23 mouse cellular contexts compared by ENCODE assay signal in the genomic region with DNA sequence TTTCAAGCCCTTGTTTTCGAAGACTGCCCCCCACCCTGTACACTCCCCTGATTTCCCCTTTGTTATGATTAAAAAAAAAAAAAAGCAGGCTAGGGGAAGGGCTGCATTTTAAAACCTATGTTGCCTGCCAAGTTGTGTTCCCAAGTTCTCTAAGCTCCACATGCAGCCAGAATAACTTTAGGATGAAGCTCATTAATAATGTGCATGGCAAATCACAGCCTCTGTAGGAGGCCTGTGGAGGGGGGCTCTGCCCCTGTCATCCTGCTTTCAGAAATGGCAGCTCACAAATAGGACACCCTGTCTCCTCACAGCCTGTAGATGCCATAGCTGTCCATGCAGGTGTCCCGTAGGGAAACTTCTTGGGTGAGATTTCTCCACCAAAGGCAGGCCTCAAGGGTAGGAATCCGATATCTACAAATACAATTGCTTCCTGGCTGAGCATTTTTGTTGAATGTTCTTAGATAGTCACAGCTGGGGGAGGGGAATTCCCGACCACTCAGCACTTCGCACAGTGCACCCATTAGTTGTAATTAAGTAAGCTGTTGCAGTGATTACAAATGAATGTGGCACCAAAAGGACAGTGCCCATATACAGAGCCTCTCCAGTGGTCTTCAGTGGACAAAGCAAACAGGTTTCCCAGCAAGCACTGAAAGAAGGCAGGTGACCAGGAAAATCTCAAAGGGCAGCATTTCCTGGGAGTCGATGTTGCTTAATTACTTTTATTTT.
A peak's percentile ranks its signal among the peaks of the same experiment; 100 is the strongest.
DNase-seq lines count a peak whose midpoint lies in the region; ATAC-seq lines count a peak whose summit lies in the region.
"Had no signal": no experiment of that assay in that cellular context is flagged by ENCODE, and none has a peak within 500 bp of the region (broad histone marks: within the 10 kb centered on the region; RNA-seq: fewer than 3 reads in every experiment).

No protein-coding gene starts in this region.

- no peaks in the 10 kb centered on the region for H3K4me1 ChIP-seq in neural tube, embryonic 14.5 days (ENCODE audit: control insufficient read depth, insufficient read depth, low read length)
- 0 out of 2 replicates have a peak, but pooled peaks cover 9% of the 10 kb centered on the region for H3K4me1 ChIP-seq in neural tube, embryonic 15.5 days
- peaks cover 10% of the 10 kb centered on the region for H3K4me1 ChIP-seq in hindbrain, embryonic 12.5 days
- peaks cover 12% of the 10 kb centered on the region; the same call in 1 of the 2 replicates for H3K4me1 ChIP-seq in midbrain, embryonic 14.5 days (ENCODE audit: control insufficient read depth, insufficient read depth, low read length)
- H3K4me1 ChIP-seq: heart, embryonic 13.5 days; liver, embryonic 13.5 days had no signal

- peak; percentile 24; the same call in 1 of the 2 replicates for ATAC-seq in neural tube, embryonic 14.5 days (ENCODE audit: low read depth)
- ATAC-seq in neural tube, embryonic 15.5 days (ENCODE audit: low FRiP score), result no peak
- peak; percentile 74 for ATAC-seq in hindbrain, embryonic 12.5 days (ENCODE audit: low FRiP score)
- peak; percentile 87 for ATAC-seq in midbrain, embryonic 14.5 days (ENCODE audit: low FRiP score, low TSS enrichment)
- no peak for ATAC-seq in granulocyte monocyte progenitor cell, adult 5-6 weeks (replicated peaks; ENCODE audit: poor library complexity, severe bottlenecking)
- ATAC-seq: activated CD4-positive, CD25-positive, alpha-beta regulatory T cell, adult 4 months; intestine, postnatal 0 days; Patski had no signal

- no peak overlapping the region for H3K4me3 ChIP-seq in neural tube, embryonic 14.5 days (ENCODE audit: low read depth, low read length)
- H3K4me3 ChIP-seq in neural tube, embryonic 15.5 days (replicated peaks), result no peak overlapping the region
- H3K4me3 ChIP-seq in hindbrain, embryonic 12.5 days, result no peak overlapping the region
- H3K4me3 ChIP-seq in midbrain, embryonic 14.5 days (replicated peaks; ENCODE audit: low read depth, low read length), result no peak overlapping the region
- H3K4me3 ChIP-seq: heart, embryonic 13.5 days; layer of hippocampus, adult 2 months; left cerebral cortex, adult 2 months; liver, embryonic 13.5 days; lung, embryonic 15.5 days had no signal

- peak; percentile 62 for DNase-seq in midbrain, embryonic 14.5 days
- no peak for DNase-seq in spleen, postnatal 36 days (ENCODE audit: low spot score in 2 of 2)
- DNase-seq in layer of hippocampus, postnatal 14 days (ENCODE audit: low spot score in 2 of 2), result no peak
- DNase-seq: adrenal gland, postnatal 36 days; cerebellum, adult 8-10 months; gastrocnemius, postnatal 36 days; heart, postnatal 4 days; liver, embryonic 13.5 days; right cerebral cortex, adult 18-20 months; thymus, adult 18-20 months had no signal

- no peaks in the 10 kb centered on the region for H3K9me3 ChIP-seq in neural tube, embryonic 14.5 days (ENCODE audit: control insufficient read depth, low read length)
- H3K9me3 ChIP-seq in neural tube, embryonic 15.5 days (replicated peaks), result no peaks in the 10 kb centered on the region
- no peaks in the 10 kb centered on the region for H3K9me3 ChIP-seq in hindbrain, embryonic 12.5 days (replicated peaks)
- no peaks in the 10 kb centered on the region for H3K9me3 ChIP-seq in midbrain, embryonic 14.5 days (ENCODE audit: control insufficient read depth, low read length)
- H3K9me3 ChIP-seq: heart, embryonic 13.5 days; liver, embryonic 13.5 days; lung, embryonic 15.5 days had no signal

- no peak overlapping the region for H3K27ac ChIP-seq in neural tube, embryonic 14.5 days (ENCODE audit: low read depth, low read length)
- no peak overlapping the region for H3K27ac ChIP-seq in neural tube, embryonic 15.5 days (replicated peaks)
- no peak overlapping the region for H3K27ac ChIP-seq in hindbrain, embryonic 12.5 days
- H3K27ac ChIP-seq in midbrain, embryonic 14.5 days (replicated peaks; ENCODE audit: low read depth, low read length), result no peak overlapping the region
- H3K27ac ChIP-seq: heart, embryonic 13.5 days; kidney, postnatal 0 days; layer of hippocampus, adult 2 months; left cerebral cortex, adult 2 months; liver, embryonic 13.5 days; lung, embryonic 15.5 days; macrophage had no signal

- no peaks in the 10 kb centered on the region for H3K36me3 ChIP-seq in neural tube, embryonic 14.5 days (ENCODE audit: control insufficient read depth, insufficient read depth, low read length)
- no peaks in the 10 kb centered on the region for H3K36me3 ChIP-seq in neural tube, embryonic 15.5 days
- no peaks in the 10 kb centered on the region for H3K36me3 ChIP-seq in hindbrain, embryonic 12.5 days
- no peaks in the 10 kb centered on the region for H3K36me3 ChIP-seq in midbrain, embryonic 14.5 days (ENCODE audit: control insufficient read depth, insufficient read depth, low read length)
- H3K36me3 ChIP-seq: heart, embryonic 13.5 days; liver, embryonic 13.5 days; lung, embryonic 15.5 days had no signal

- H3K9ac ChIP-seq in neural tube, embryonic 14.5 days (replicated peaks; ENCODE audit: low read depth, low read length), result no peak overlapping the region
- H3K9ac ChIP-seq in neural tube, embryonic 15.5 days (replicated peaks), result no peak overlapping the region
- no peak overlapping the region for H3K9ac ChIP-seq in hindbrain, embryonic 12.5 days
- H3K9ac ChIP-seq in midbrain, embryonic 14.5 days (replicated peaks; ENCODE audit: low read length), result no peak overlapping the region
- H3K9ac ChIP-seq: heart, embryonic 13.5 days; liver, embryonic 13.5 days; lung, embryonic 15.5 days had no signal

- no peaks in the 10 kb centered on the region for H3K27me3 ChIP-seq in neural tube, embryonic 14.5 days (ENCODE audit: control insufficient read depth, insufficient read depth, low read length)
- H3K27me3 ChIP-seq in neural tube, embryonic 15.5 days (replicated peaks), result no peaks in the 10 kb centered on the region
- no peaks in the 10 kb centered on the region for H3K27me3 ChIP-seq in hindbrain, embryonic 12.5 days
- H3K27me3 ChIP-seq in midbrain, embryonic 14.5 days (ENCODE audit: control insufficient read depth, insufficient read depth, low read length), result no peaks in the 10 kb centered on the region
- H3K27me3 ChIP-seq: heart, embryonic 13.5 days; liver, embryonic 13.5 days; lung, embryonic 15.5 days had no signal

- WGBS in neural tube, embryonic 14.5 days, result 52% methylated on average over 6 of the region's 6 CpGs
- 52% methylated on average over 6 of the region's 6 CpGs for WGBS in neural tube, embryonic 15.5 days
- 44% methylated on average over 6 of the region's 6 CpGs for WGBS in hindbrain, embryonic 12.5 days
- 29% methylated on average over 6 of the region's 6 CpGs for WGBS in midbrain, embryonic 14.5 days

- no peak overlapping the region for H3K4me2 ChIP-seq in neural tube, embryonic 14.5 days (ENCODE audit: low read depth, low read length)
- H3K4me2 ChIP-seq in neural tube, embryonic 15.5 days, result no peak overlapping the region
- no peak overlapping the region for H3K4me2 ChIP-seq in hindbrain, embryonic 12.5 days (replicated peaks)
- H3K4me2 ChIP-seq in midbrain, embryonic 14.5 days (ENCODE audit: low read length), result no peak overlapping the region
- H3K4me2 ChIP-seq: heart, embryonic 13.5 days; liver, embryonic 13.5 days; lung, embryonic 15.5 days had no signal

Comparison
In these comparisons a context has a peak if more than half of its experiments do, and no peak if none do; other contexts are left out.
1. ATAC-seq: peak in neural tube, embryonic 14.5 days (single experiment), hindbrain, embryonic 12.5 days (single experiment) and midbrain, embryonic 14.5 days (single experiment); none in neural tube, embryonic 15.5 days (single experiment) and granulocyte monocyte progenitor cell, adult 5-6 weeks (single experiment).